Mouse (Mus musculus): Measurements from ENCODE around the gene Tfip11. TPM values are rescaled to one million over a fixed set of nuclear protein-coding genes. Genes with fewer than 3 reads are reported as not detected.

Gene Tfip11
- polyA plus RNA-seq, 1 experiment = not detected

DNA sequence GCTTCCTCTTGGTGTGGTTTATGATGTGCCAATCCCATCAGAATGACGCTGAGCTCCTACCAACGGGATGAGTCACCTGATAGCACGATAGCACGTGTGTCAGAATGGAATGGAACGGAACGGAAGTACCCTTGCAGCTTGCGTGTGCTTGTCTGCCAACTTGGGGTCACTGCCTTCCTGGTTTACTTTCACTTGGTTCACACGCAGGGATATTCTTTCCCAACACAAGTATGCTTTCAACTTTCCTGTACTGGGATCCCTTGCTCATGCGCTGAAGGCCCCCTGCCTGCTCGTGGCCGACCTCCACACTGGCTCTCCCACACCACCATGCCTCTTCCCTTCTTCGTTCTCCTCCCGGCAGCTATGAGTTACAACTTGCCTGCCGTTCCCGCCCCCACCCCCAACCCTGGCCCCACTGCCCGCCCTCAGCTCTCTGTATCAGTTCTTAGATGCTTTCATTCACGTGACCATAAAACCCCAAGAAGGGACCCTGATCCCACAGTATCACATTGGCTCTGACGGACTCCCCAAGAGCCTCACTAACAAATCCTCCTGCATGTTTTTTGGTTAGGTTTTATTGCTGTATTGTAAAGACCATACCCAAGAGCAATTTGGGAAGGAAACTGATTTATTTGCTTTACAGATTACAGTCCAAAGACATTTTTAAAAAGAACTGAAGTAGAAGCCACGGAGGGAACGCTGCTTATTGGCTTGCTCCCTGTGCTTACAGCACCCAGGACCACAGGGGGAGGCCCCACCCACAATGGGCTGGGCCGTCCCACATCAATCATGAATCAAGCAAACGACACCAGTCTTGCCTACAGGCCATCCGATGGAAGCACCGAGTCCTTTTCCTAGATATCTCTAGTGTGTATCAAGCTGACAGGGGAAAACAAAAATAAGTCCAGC lies 1.3 kb upstream of the Tfip11 start:
- peaks cover 33% of the 10 kb centered on the region for H3K4me1 ChIP-seq (ENCODE audit: control insufficient read depth, insufficient read depth, low read length)
- H3K27ac ChIP-seq (ENCODE audit: insufficient read depth, low read depth, low read length) = no peak overlapping the region
- no peak overlapping the region for H3K4me3 ChIP-seq (ENCODE audit: insufficient read depth, low read depth, low read length)
- TF ChIP-seq CTCF (IDR thresholded peaks at IDR 0.05; ENCODE audit: insufficient read depth, low read depth, low read length) = no peak
- TF ChIP-seq POLR2A (IDR thresholded peaks at IDR 0.05; ENCODE audit: insufficient read depth, low read depth, low read length) = no peak
- WGBS = 28% methylated on average over 24 of the region's 24 CpGs

- TF ChIP-seq CTCF (IDR thresholded peaks at IDR 0.05; ENCODE audit: insufficient read depth, low read depth, low read length) (no peak), POLR2A (IDR thresholded peaks at IDR 0.05; ENCODE audit: insufficient read depth, low read depth, low read length) (no peak; the same call in 1 of the 2 replicates)
- H3K4me3 ChIP-seq (ENCODE audit: insufficient read depth, low read depth, low read length) = peak overlapping the region; percentile 70
Measured at GRCm38 (mm10) chr5:112326446-112327009, 370 bp downstream of the Tfip11 start.

GRCm38 (mm10) chr5:112327854-112328253 lies 1.7 kb downstream of the Tfip11 start:
- no peak overlapping the region for H3K27ac ChIP-seq (ENCODE audit: insufficient read depth, low read depth, low read length)
- peaks cover 17% of the 10 kb centered on the region for H3K4me1 ChIP-seq (ENCODE audit: control insufficient read depth, insufficient read depth, low read length)
- TF ChIP-seq CTCF (IDR thresholded peaks at IDR 0.05; ENCODE audit: insufficient read depth, low read depth, low read length) = no peak
- TF ChIP-seq POLR2A (IDR thresholded peaks at IDR 0.05; ENCODE audit: insufficient read depth, low read depth, low read length) = no peak
- H3K4me3 ChIP-seq (ENCODE audit: insufficient read depth, low read depth, low read length) = no peak overlapping the region
- 86% methylated on average over 15 of the region's 15 CpGs for WGBS

More at GRCm38 (mm10) chr5:112326446-112327009, 370 bp downstream of the Tfip11 start:
- 2% methylated on average over 33 of the region's 33 CpGs for WGBS
- Histone ChIP-seq H3K27ac (ENCODE audit: insufficient read depth, low read depth, low read length) (no peak overlapping the region), H3K4me1 (ENCODE audit: control insufficient read depth, insufficient read depth, low read length) (peaks cover 19% of the 10 kb centered on the region)

GRCm38 (mm10) chr5:112329805-112330564 lies 3.8 kb downstream of the Tfip11 start:
- peaks cover 17% of the 10 kb centered on the region for H3K4me1 ChIP-seq (ENCODE audit: control insufficient read depth, insufficient read depth, low read length)
- H3K4me3 ChIP-seq (ENCODE audit: insufficient read depth, low read depth, low read length) = no peak overlapping the region
- no peak for TF ChIP-seq POLR2A (IDR thresholded peaks at IDR 0.05; ENCODE audit: insufficient read depth, low read depth, low read length)
- TF ChIP-seq CTCF (IDR thresholded peaks at IDR 0.05; ENCODE audit: insufficient read depth, low read depth, low read length) = no peak
- H3K27ac ChIP-seq (ENCODE audit: insufficient read depth, low read depth, low read length) = no peak overlapping the region
- WGBS = 90% methylated on average over 14 of the region's 14 CpGs

GRCm38 (mm10) chr5:112335473-112335872 lies 9.3 kb downstream of the Tfip11 start:
- Histone ChIP-seq H3K4me1 (ENCODE audit: control insufficient read depth, insufficient read depth, low read length) (no peaks in the 10 kb centered on the region), H3K27ac (ENCODE audit: insufficient read depth, low read depth, low read length) (no peak overlapping the region), H3K4me3 (ENCODE audit: insufficient read depth, low read depth, low read length) (no peak overlapping the region)
- WGBS = 21% methylated on average over 2 of the region's 2 CpGs
- TF ChIP-seq POLR2A (IDR thresholded peaks at IDR 0.05; ENCODE audit: insufficient read depth, low read depth, low read length) = no peak
- 0 out of 2 replicates have a peak, but pooled peaks have one; percentile 39 for TF ChIP-seq CTCF (IDR thresholded peaks at IDR 0.05; ENCODE audit: insufficient read depth, low read depth, low read length)

- Histone ChIP-seq H3K4me1 (ENCODE audit: control insufficient read depth, insufficient read depth, low read length) (0 out of 2 replicates have a peak, but pooled peaks cover 2% of the 10 kb centered on the region), H3K4me3 (ENCODE audit: insufficient read depth, low read depth, low read length) (no peak overlapping the region), H3K27ac (ENCODE audit: insufficient read depth, low read depth, low read length) (no peak overlapping the region)
- TF ChIP-seq CTCF (IDR thresholded peaks at IDR 0.05; ENCODE audit: insufficient read depth, low read depth, low read length) = no peak
- no peak for TF ChIP-seq POLR2A (IDR thresholded peaks at IDR 0.05; ENCODE audit: insufficient read depth, low read depth, low read length)
- WGBS = 93% methylated on average over 22 of the region's 22 CpGs
Measured at GRCm38 (mm10) chr5:112337004-112337403, 10.8 kb downstream of the Tfip11 start.

DNA sequence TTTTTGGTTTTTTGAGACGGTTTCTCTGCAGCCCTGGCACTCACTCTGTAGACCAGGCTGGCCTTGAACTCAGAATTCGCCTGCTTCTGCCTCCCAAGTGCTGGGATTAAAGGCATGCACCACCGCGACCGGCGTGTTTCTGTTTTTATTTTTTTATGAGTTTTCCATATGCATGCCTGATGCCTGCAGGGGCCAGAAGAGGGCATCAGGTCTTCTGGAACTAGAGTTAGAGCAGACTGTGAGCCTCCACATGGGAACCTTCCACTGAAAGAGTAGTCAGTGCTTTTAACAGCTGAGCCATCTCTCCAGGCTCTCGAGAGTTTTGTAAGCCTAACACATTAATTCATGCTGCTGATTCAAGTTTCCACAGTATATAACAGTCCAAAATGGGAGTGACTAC lies 13.1 kb downstream of the Tfip11 start:
- TF ChIP-seq CTCF (IDR thresholded peaks at IDR 0.05; ENCODE audit: insufficient read depth, low read depth, low read length) = no peak
- TF ChIP-seq POLR2A (IDR thresholded peaks at IDR 0.05; ENCODE audit: insufficient read depth, low read depth, low read length) = no peak

DNA sequence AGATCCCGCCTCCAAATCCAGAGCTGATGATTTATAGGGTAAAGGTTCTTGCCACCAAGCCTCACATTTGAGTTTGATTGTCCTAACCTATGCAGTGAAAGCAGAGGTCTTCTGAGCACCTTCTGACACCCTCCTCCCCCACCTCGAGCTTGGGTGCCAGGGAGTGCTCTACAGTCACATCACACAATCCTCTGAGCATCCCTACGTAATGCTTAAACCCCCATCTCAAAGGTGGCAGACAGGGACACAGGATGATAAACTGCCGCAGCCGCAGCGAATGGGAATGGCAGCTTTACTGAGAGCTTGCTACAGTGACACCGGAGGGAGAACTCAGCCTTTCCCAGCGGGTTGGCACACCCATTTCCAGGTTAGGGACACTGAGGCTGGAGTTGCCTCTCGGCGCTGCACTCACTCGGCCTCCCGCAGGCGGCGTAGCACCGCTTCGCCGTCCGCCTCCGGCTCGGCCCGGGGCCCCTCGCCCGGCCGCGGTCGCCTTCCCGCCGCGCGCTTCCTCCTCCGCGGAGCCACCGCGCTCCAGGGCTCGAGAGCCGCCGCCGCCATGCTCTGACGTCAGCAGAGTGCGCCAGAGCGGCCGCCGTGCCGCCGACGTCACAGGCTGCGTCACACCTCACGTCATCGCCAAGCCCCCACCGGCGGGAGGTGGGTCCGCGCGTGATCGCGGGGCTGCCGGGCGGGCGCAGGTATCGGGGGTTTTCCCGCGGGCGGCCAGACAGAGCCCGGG lies 16.5 kb downstream of the Tfip11 start, which contains the start of the genes Srrd and Hps4:
Srrd (minus strand) TSS at position 578 of the 742 bp plus-strand sequence.
Hps4 (plus strand) TSS at position 621 of the 742 bp plus-strand sequence.
- no peak for TF ChIP-seq CTCF (IDR thresholded peaks at IDR 0.05; ENCODE audit: insufficient read depth, low read depth, low read length)
- peak; percentile 87 for TF ChIP-seq POLR2A (IDR thresholded peaks at IDR 0.05; ENCODE audit: insufficient read depth, low read depth, low read length)
- H3K4me3 ChIP-seq (ENCODE audit: insufficient read depth, low read depth, low read length) = peak within 1 kb of the TSS; percentile 72
- H3K27ac ChIP-seq (ENCODE audit: insufficient read depth, low read depth, low read length) = no peak within 1 kb of the TSS; the same call in none of the 2 replicates
- 2% methylated on average over 59 of the region's 64 CpGs for WGBS
- H3K4me1 ChIP-seq (ENCODE audit: control insufficient read depth, insufficient read depth, low read length) = peaks cover 17% of the 10 kb centered on the region

More for the DNA sequence above, 13.1 kb downstream of the Tfip11 start:
- no peak overlapping the region for H3K27ac ChIP-seq (ENCODE audit: insufficient read depth, low read depth, low read length)
- H3K4me1 ChIP-seq (ENCODE audit: control insufficient read depth, insufficient read depth, low read length) = 0 out of 2 replicates have a peak, but pooled peaks cover 2% of the 10 kb centered on the region
- no peak overlapping the region for H3K4me3 ChIP-seq (ENCODE audit: insufficient read depth, low read depth, low read length)
- WGBS = 48% methylated on average over 7 of the region's 7 CpGs
